Mouse (Mus musculus): ENCODE data around the gene Ooep.

DNA sequence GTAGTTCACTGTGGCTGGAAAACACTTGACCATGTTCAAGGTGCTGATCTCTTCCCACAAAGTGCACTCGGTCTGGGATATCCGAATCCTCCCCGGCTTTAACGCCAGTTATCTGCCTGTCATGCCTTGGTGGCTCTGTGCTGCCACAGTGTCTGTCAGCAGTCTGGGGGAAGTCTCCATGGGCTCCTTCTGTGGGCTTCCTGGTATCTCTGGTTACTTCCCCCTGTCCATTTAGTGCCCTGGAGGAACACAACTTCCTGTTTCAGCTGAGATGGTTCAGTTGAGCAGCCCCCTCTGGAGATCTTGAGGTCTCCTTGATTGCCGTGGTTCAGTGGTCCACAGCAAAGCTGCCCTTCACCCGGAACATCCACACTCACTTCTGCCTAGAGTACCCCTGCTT lies 49.7 kb upstream of the Ooep start:
- TF ChIP-seq PAX5 (IDR thresholded peaks at IDR 0.05; ENCODE audit: low read length) (no peak), CTCF (conservative IDR thresholded peaks at IDR 0.05 in 1 of 2, IDR thresholded peaks at IDR 0.05 in 1 of 2; ENCODE audit: low read depth in 2 of 2, low read length in 2 of 2) (no peak), TCF12 (IDR thresholded peaks at IDR 0.05; ENCODE audit: low read depth, low read length) (no peak), POLR2A (IDR thresholded peaks at IDR 0.05; ENCODE audit: low read depth, low read length) (no peak), RCOR1 (conservative IDR thresholded peaks at IDR 0.05; ENCODE audit: low read depth, low read length) (no peak), RAD21 (IDR thresholded peaks at IDR 0.05; ENCODE audit: low read depth, low read length) (no peak), USF1 (IDR thresholded peaks at IDR 0.05; ENCODE audit: low read depth, low read length) (no peak), MXI1 (IDR thresholded peaks at IDR 0.05; ENCODE audit: low read depth, low read length) (no peak), MAX (IDR thresholded peaks at IDR 0.05; ENCODE audit: low read length) (no peak), ELF1 (IDR thresholded peaks at IDR 0.05; ENCODE audit: low read depth, low read length) (no peak), E2F4 (IDR thresholded peaks at IDR 0.05; ENCODE audit: insufficient replicate concordance, low read depth, low read length) (no peak), BHLHE40 (IDR thresholded peaks at IDR 0.05; ENCODE audit: low read depth, low read length) (no peak), UBTF (IDR thresholded peaks at IDR 0.05; ENCODE audit: low read depth, low read length) (no peak)

Data from CH12.LX (cell line).